Mouse (Mus musculus): ENCODE data around the gene Adgrv1.

- no peak for TF ChIP-seq CTCF (IDR thresholded peaks at IDR 0.05)
- TF ChIP-seq EP300 (IDR thresholded peaks at IDR 0.05) = no peak
These were observed 195.9 kb downstream of the Adgrv1 start for GRCm38 (mm10) chr13:81437088-81437487.
